Mouse (Mus musculus) heart, embryonic 14.5 days (tissue): ENCODE results near the gene Sertad2. TPM values are rescaled to one million over a fixed set of nuclear protein-coding genes. Genes with fewer than 3 reads are reported as not detected.

Experiments
- ATAC-seq: fragments of 200-750 bp; cut with Nextera tagmentation; 2 replicates; pipeline ENCODE4 v1.8.0; 2017; ENCODE audit warnings: low read depth, moderate TSS enrichment; ENCODE audit not compliant: insufficient number of reproducible peaks, insufficient read depth, low FRiP score
- H3K27ac ChIP-seq, 2 experiments: fragments of 200-500 bp in 1 of 2; fragments of 300-500 bp in 1 of 2; sonication (generic) in 1 of 2; replicated peaks in 1 of 2; 2 replicates each; pipeline ENCODE4 v1.5.1; 2012 to 2014; ENCODE audit warnings: low read depth in 2 of 2, low read length in 2 of 2, control low read depth in 1 of 2, mild to moderate bottlenecking in 1 of 2, mixed read lengths in 1 of 2; ENCODE audit not compliant: control insufficient read depth in 1 of 2, insufficient read depth in 1 of 2
- H3K27me3 ChIP-seq: fragments of 300-500 bp; sonication (generic); 2 replicates; pipeline ENCODE4 v1.6.1; 2014; ENCODE audit warnings: mild to moderate bottlenecking, low read length, control low read depth; ENCODE audit not compliant: control insufficient read depth, insufficient read depth
- H3K36me3 ChIP-seq: fragments of 300-500 bp; sonication (generic); 2 replicates; pipeline ENCODE4 v1.6.1; 2014; ENCODE audit warnings: mild to moderate bottlenecking, control low read depth, low read length, mixed read lengths; ENCODE audit not compliant: control insufficient read depth, insufficient read depth
- H3K4me1 ChIP-seq, 2 experiments: fragments of 200-500 bp in 1 of 2; fragments of 300-500 bp in 1 of 2; sonication (generic) in 1 of 2; 2 replicates each; pipeline ENCODE4 v1.6.1; 2012 to 2014; ENCODE audit warnings: low read length in 2 of 2, control low read depth in 1 of 2, mixed read lengths in 1 of 2; ENCODE audit not compliant: control insufficient read depth in 2 of 2, insufficient read depth in 2 of 2
- H3K4me2 ChIP-seq: fragments of 300-500 bp; sonication (generic); 2 replicates; pipeline ENCODE4 v1.6.1; 2014; ENCODE audit warnings: mild to moderate bottlenecking, low read length
- H3K4me3 ChIP-seq, 2 experiments: fragments of 200-500 bp in 1 of 2; fragments of 300-500 bp in 1 of 2; sonication (generic) in 1 of 2; 2 replicates each; pipeline ENCODE4 v1.5.1; 2012 to 2014; ENCODE audit warnings: low read length in 2 of 2, mild to moderate bottlenecking in 2 of 2, control low read depth in 1 of 2, low read depth in 1 of 2, moderate library complexity in 1 of 2; ENCODE audit not compliant: control insufficient read depth in 1 of 2, insufficient read depth in 1 of 2
- H3K9ac ChIP-seq: fragments of 300-500 bp; sonication (generic); 2 replicates; pipeline ENCODE4 v1.6.1; 2014; ENCODE audit warnings: mild to moderate bottlenecking, low read length
- H3K9me3 ChIP-seq: fragments of 300-500 bp; sonication (generic); 2 replicates; pipeline ENCODE4 v1.6.1; 2016; ENCODE audit warnings: low read length, control low read depth; ENCODE audit not compliant: control insufficient read depth
- WGBS: fragments of 180-500 bp; shearing (Covaris S2); extraction: QIAGEN DNeasy Blood & Tissue Kit; methylation state at CpG from one replicate; pipeline ENCODE4 v1.1.7; 2014; 5-methylcytosine and 5-hydroxymethylcytosine counted together
- polyA plus RNA-seq: library from polyadenylated mRNA; unstranded; fragments of >200 nt; fragmentation: Nextera tagmentation; extraction: Ambion mirVana; gene quantifications from 2 replicates; pipeline ENCODE4 v1.2.1, GENCODE M21; 2014

Gene Sertad2
- polyA plus RNA-seq, 1 experiment from 2014 or later, result 33.5 TPM

GRCm38 (mm10) chr11:20586180-20586579, 43.1 kb downstream of the Sertad2 start:
- no peaks in the 10 kb centered on the region for H3K36me3 ChIP-seq
- H3K4me3 ChIP-seq, result no peak overlapping the region
- peaks cover 6 to 23% of the 10 kb centered on the region in 2 experiments; a peak in 3 of 4 replicates for H3K4me1 ChIP-seq
- no peak for ATAC-seq
- no peak overlapping the region for H3K27ac ChIP-seq
- H3K9ac ChIP-seq, result no peak overlapping the region
- no peaks in the 10 kb centered on the region for H3K9me3 ChIP-seq
- no peak overlapping the region for H3K4me2 ChIP-seq
- no peaks in the 10 kb centered on the region for H3K27me3 ChIP-seq

DNA sequence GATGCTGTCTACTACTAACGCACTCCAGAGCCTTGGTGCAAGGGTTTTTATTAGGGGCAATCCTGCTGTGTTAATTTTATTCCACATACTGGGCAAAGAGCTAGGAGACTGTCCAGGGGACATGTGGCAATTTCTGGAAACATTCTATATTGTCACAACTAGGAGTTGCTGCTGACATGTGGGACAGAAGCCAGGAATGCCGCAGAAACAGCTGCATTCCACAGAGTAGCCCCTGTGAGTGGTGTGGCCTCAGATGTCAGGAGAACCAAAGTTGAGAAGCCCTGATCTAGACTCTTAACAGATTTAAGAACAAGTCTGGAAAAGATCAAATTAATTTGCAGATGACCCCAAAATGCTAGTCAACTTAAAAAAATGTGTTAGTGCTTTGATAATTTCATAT, 46.3 kb downstream of the Sertad2 start:
- H3K4me2 ChIP-seq, result peak overlapping the region; percentile 14; the same call in 1 of the 2 replicates
- 4% methylated on average over 2 of the region's 2 CpGs for WGBS

GRCm38 (mm10) chr11:20592010-20592409, 49.0 kb downstream of the Sertad2 start:
- Histone ChIP-seq H3K4me1 (peaks cover 17 to 34% of the 10 kb centered on the region in 2 experiments), H3K27me3 (no peaks in the 10 kb centered on the region), H3K4me3 (no peak overlapping the region), H3K9ac (no peak overlapping the region), H3K9me3 (no peaks in the 10 kb centered on the region), H3K36me3 (no peaks in the 10 kb centered on the region), H3K4me2 (no peak overlapping the region), H3K27ac (no peak overlapping the region)
- ATAC-seq, result no peak
- WGBS, result 68% methylated on average over 3 of the region's 3 CpGs

More for the DNA sequence above, 46.3 kb downstream of the Sertad2 start:
- Histone ChIP-seq H3K27me3 (no peaks in the 10 kb centered on the region), H3K9me3 (no peaks in the 10 kb centered on the region), H3K9ac (peak overlapping the region; percentile 34; the same call in 1 of the 2 replicates), H3K27ac (peak overlapping the region; percentile 75 to 77), H3K4me1 (peaks cover 10 to 26% of the 10 kb centered on the region in 2 experiments), H3K36me3 (no peaks in the 10 kb centered on the region), H3K4me3 (no peak overlapping the region)
- no peak for ATAC-seq

- 34% methylated on average over 22 of the region's 22 CpGs for WGBS
- H3K4me1 ChIP-seq, result peaks cover 11 to 19% of the 10 kb centered on the region in 2 experiments
- ATAC-seq, result peak; percentile 57
- H3K27me3 ChIP-seq, result no peaks in the 10 kb centered on the region
- H3K4me2 ChIP-seq, result peak overlapping the region; percentile 47
- H3K36me3 ChIP-seq, result no peaks in the 10 kb centered on the region
- peak overlapping the region; percentile 65 for H3K9ac ChIP-seq
- H3K9me3 ChIP-seq, result no peaks in the 10 kb centered on the region
- H3K4me3 ChIP-seq, result no peak overlapping the region; a peak in 1 of 4 replicates
- H3K27ac ChIP-seq, result peak overlapping the region; percentile 80 to 85
These were observed 51.5 kb downstream of the Sertad2 start for GRCm38 (mm10) chr11:20594229-20595201.

- Histone ChIP-seq H3K27ac (peak overlapping the region; percentile 82 to 85), H3K4me2 (peak overlapping the region; percentile 58), H3K36me3 (no peaks in the 10 kb centered on the region), H3K9ac (peak overlapping the region; percentile 62), H3K4me1 (peaks cover 9 to 36% of the 10 kb centered on the region in 2 experiments), H3K4me3 (no peak overlapping the region), H3K9me3 (no peaks in the 10 kb centered on the region), H3K27me3 (no peaks in the 10 kb centered on the region)
- no peak for ATAC-seq
- WGBS, result 21% methylated on average over 24 of the region's 24 CpGs
These were observed 60.2 kb downstream of the Sertad2 start for GRCm38 (mm10) chr11:20603066-20603812.

GRCm38 (mm10) chr11:20604119-20604518, 61.1 kb downstream of the Sertad2 start:
- Histone ChIP-seq H3K27ac (peak overlapping the region; percentile 82 to 85; a peak in 2 of 4 replicates), H3K4me1 (peaks cover 12 to 43% of the 10 kb centered on the region in 2 experiments), H3K9ac (0 out of 2 replicates have a peak overlapping the region, but pooled peaks have one; percentile 32), H3K27me3 (no peaks in the 10 kb centered on the region), H3K9me3 (no peaks in the 10 kb centered on the region), H3K4me3 (no peak overlapping the region), H3K4me2 (peak overlapping the region; percentile 58), H3K36me3 (no peaks in the 10 kb centered on the region)
- WGBS, result 83% methylated on average over 4 of the region's 4 CpGs
- ATAC-seq, result no peak

- no peaks in the 10 kb centered on the region for H3K9me3 ChIP-seq
- no peak for ATAC-seq
- no peaks in the 10 kb centered on the region for H3K36me3 ChIP-seq
- no peak overlapping the region for H3K4me3 ChIP-seq
- 49% methylated on average over 7 of the region's 7 CpGs for WGBS
- H3K9ac ChIP-seq, result 0 out of 2 replicates have a peak overlapping the region, but pooled peaks have one; percentile 21
- H3K27ac ChIP-seq, result peak overlapping the region; percentile 2 to 28; a peak in 2 of 4 replicates
- H3K4me1 ChIP-seq, result peaks cover 12 to 43% of the 10 kb centered on the region in 2 experiments
- no peak overlapping the region for H3K4me2 ChIP-seq
- H3K27me3 ChIP-seq, result no peaks in the 10 kb centered on the region
These were observed 62.6 kb downstream of the Sertad2 start for GRCm38 (mm10) chr11:20605613-20606012.
